Mouse (Mus musculus) MEL (cell line): ENCODE results near the gene Calm3.

ENCODE experiments used
- CTCF ChIP-seq, 3 experiments: IDR thresholded peaks in 2 of 3; conservative IDR thresholded peaks in 1 of 3; 2 replicates each; pipeline ENCODE4 v1.5.1; 2011 to 2012; ENCODE audit warnings: low read length in 3 of 3, low read depth in 2 of 3, mild to moderate bottlenecking in 2 of 3, improper control_type of control experiment in 1 of 3, inconsistent platforms in 1 of 3, mixed read lengths in 1 of 3, moderate library complexity in 1 of 3; ENCODE audit not compliant: control insufficient read depth in 1 of 3, insufficient read depth in 1 of 3, poor library complexity in 1 of 3, severe bottlenecking in 1 of 3
- HCFC1 ChIP-seq: IDR thresholded peaks from 2 replicates; pipeline ENCODE4 v1.6.1; 2012; ENCODE audit warnings: low read depth, mild to moderate bottlenecking, inconsistent platforms, low read length, improper control_type of control experiment, moderate library complexity
- MEF2A ChIP-seq: IDR thresholded peaks from 2 replicates; pipeline ENCODE4 v1.6.1; 2014; ENCODE audit warnings: low read depth, mild to moderate bottlenecking, inconsistent platforms, low read length, improper control_type of control experiment; ENCODE audit not compliant: poor library complexity, insufficient replicate concordance, severe bottlenecking; ENCODE audit errors: extremely low read depth
- NRF1 ChIP-seq: IDR thresholded peaks from 2 replicates; pipeline ENCODE4 v1.6.1; 2014; ENCODE audit warnings: low read depth, mild to moderate bottlenecking, inconsistent platforms, low read length, improper control_type of control experiment, moderate library complexity; ENCODE audit not compliant: poor library complexity, insufficient read depth, severe bottlenecking
- POLR2A ChIP-seq, 2 experiments: IDR thresholded peaks; 2 replicates each; pipeline ENCODE4 v1.6.1; 2011 to 2012; ENCODE audit warnings: low read length in 2 of 2, mild to moderate bottlenecking in 2 of 2, control low read depth in 1 of 2, improper control_type of control experiment in 1 of 2, low read depth in 1 of 2, moderate library complexity in 1 of 2; ENCODE audit not compliant: control insufficient read depth in 1 of 2, insufficient read depth in 1 of 2, poor library complexity in 1 of 2
- USF1 ChIP-seq: IDR thresholded peaks from 2 replicates; pipeline ENCODE4 v1.6.1; 2014; ENCODE audit warnings: low read depth, mild to moderate bottlenecking, inconsistent platforms, low read length, improper control_type of control experiment, moderate library complexity
- ZNF384 ChIP-seq: IDR thresholded peaks from 2 replicates; pipeline ENCODE4 v1.6.1; 2012; ENCODE audit warnings: low read depth, mild to moderate bottlenecking, inconsistent platforms, low read length, improper control_type of control experiment

DNA sequence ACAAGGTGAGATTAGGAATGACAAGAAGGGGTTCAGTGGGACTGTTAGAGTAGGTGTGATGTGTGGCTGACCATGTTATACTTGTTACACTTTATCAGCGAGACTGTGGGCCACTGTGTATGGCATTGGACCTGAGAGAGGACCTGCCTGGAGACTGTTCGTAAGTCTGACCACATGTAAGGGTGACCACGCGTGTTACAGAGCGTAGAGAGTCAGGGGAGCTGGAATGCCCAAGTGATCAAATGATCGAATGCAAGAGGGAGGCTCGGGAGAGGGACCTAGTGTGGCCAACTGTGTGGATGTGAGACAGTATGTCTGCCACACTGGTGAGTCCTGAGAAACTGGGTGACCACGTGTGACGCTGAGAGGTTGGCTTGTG is 31.6 kb downstream of the Calm3 start:
- no peak for TF ChIP-seq POLR2A (IDR thresholded peaks at IDR 0.05; ENCODE audit: control insufficient read depth in 1 of 2, insufficient read depth in 1 of 2, low read depth in 1 of 2, low read length in 2 of 2, poor library complexity in 1 of 2)
- no peak for TF ChIP-seq USF1
- no peak for TF ChIP-seq MEF2A
- no peak for TF ChIP-seq ZNF384
- TF ChIP-seq CTCF (IDR thresholded peaks at IDR 0.05 in 2 of 3, conservative IDR thresholded peaks at IDR 0.05 in 1 of 3; ENCODE audit: control insufficient read depth in 1 of 3, insufficient read depth in 1 of 3, low read depth in 2 of 3, low read length in 3 of 3, poor library complexity in 1 of 3, severe bottlenecking in 1 of 3): no peak; a peak in 1 of 6 replicates
- TF ChIP-seq NRF1: no peak
- no peak for TF ChIP-seq HCFC1
